In genomic region chr19:44835042-44835930, GRCm38 (mm10) we compare ENCODE assay signal across 8 mouse cellular contexts.
DNase-seq lines count a peak whose midpoint lies in the region; ATAC-seq lines count a peak whose summit lies in the region.

No protein-coding gene starts in this region.

- peak overlapping the region; percentile 67 for H3K4me2 ChIP-seq in liver, embryonic 12.5 days

- H3K27me3 ChIP-seq in liver, embryonic 12.5 days (replicated peaks), result peaks cover 99% of the 10 kb centered on the region

- no peak overlapping the region for H3K9ac ChIP-seq in liver, embryonic 12.5 days

- no peaks in the 10 kb centered on the region for H3K36me3 ChIP-seq in liver, embryonic 12.5 days

- WGBS in liver, embryonic 12.5 days (ENCODE audit: insufficient replicate concordance), result 5% methylated on average over 34 of the region's 34 CpGs

- H3K9me3 ChIP-seq in liver, embryonic 12.5 days (replicated peaks), result no peaks in the 10 kb centered on the region

- peaks cover 9% of the 10 kb centered on the region; the same call in 1 of the 2 replicates for H3K4me1 ChIP-seq in liver, embryonic 12.5 days

- DNase-seq in frontal cortex, postnatal 36 days (ENCODE audit: low spot score in 2 of 2), result no peak
- DNase-seq in thymus, postnatal 4 days, result peak; percentile 12
- DNase-seq in thymus, postnatal 10 days (ENCODE audit: low spot score in 2 of 2), result no peak
- no peak for DNase-seq in frontal cortex, postnatal 25 days (ENCODE audit: low spot score in 2 of 2)
- no peak for DNase-seq in adrenal gland, postnatal 10 days

- H3K4me3 ChIP-seq in liver, embryonic 12.5 days, result peak overlapping the region; percentile 44

- ATAC-seq in frontal cortex, adult (ENCODE audit: low TSS enrichment), result peak; percentile 52; the same call in 1 of the 2 replicates
- ATAC-seq in liver, embryonic 12.5 days, result no peak
- ATAC-seq in activated CD4-positive, CD25-positive, alpha-beta regulatory T cell, adult 4 months, result no peak

- H3K27ac ChIP-seq in liver, embryonic 12.5 days, result no peak overlapping the region
